Mouse (Mus musculus) heart, adult 2 months (tissue): Measurements from ENCODE around the gene Ptms.

Experiments used
- CTCF ChIP-seq: fragments of 200-600 bp; IDR thresholded peaks from 2 replicates; pipeline ENCODE4 v1.8.1; 2022; ENCODE audit warnings: antibody characterized with exemption, mild to moderate bottlenecking, moderate library complexity
- EP300 ChIP-seq: fragments of 200-500 bp; IDR thresholded peaks from 2 replicates; pipeline ENCODE4 v1.6.1; 2011; ENCODE audit warnings: low read depth, low read length, control low read depth; ENCODE audit not compliant: insufficient read depth

DNA sequence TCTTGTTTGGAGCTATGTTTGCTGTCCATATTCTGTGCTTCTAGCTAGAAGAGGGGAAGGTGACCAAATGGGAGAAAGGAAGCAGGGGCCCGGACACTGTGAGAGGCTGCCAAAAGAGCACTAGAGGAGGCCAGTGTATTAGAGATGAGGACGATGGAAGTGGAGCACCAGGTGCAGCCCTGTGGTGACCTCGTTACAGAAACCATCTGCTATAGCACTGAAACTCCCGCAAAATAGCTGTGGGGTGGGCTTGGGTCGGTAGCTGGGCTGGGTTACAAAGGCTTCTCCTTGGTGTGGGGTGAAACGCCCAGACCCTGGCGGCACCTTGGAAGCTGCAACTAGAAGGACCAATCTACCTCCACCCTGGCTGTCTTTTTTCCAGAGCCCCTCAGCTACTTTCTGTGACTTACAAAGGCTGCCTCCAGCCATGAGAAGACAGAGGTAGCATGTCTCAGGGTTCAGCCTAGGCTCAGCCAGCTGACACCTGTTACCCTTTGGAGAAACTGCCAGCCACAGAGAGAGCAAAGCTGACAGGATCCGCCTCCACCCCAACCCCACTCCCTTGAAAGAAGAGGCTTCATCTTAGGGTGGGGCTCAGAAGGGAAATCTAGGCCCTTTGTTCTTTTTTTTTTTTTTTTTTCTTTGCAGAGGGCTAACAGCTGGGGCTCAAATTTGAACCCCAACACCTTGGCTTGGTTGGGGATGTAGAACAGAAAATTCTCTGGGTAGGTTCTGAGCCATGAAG, 19.7 kb downstream of the Ptms start:
- TF ChIP-seq CTCF = no peak
- no peak for TF ChIP-seq EP300
